Mouse (Mus musculus): ENCODE results near the gene Svip.

Gene Svip

DNA sequence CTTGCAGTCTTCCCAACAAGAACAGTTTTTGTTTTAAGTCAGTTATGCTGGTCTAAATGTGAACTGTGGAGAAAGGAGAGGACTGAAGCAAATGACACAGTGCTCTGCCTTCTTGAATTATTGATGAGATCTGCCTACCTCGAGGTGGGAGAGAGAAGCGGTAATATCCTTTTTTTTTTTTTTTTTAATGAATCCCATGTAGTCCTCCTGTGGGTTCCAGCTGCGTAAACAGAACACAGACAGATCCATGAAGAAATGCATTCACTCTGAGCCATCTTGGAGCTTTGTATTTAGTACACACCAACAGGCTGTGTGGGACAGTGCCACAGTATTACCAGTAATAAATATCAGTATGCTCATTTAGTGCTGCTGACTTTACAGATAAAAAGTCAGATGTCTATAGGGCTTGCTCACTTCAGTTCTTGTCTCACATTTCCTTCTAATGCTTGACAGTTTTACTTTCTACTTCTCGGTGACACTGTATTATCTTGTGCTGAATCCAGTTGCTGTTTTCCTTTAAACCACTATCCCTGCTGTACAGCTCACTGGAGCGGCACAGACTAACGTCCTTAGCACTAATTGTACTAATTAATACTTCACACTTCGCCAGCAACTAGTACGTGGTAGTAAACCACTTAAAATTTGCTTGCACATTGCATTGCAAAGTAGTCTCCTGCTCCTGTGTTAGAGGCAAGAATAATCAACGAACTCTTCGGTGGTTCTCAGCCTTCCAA, 43.4 kb downstream of the Svip start:
- no peak for DNase-seq (ENCODE audit: low spot score)

DNA sequence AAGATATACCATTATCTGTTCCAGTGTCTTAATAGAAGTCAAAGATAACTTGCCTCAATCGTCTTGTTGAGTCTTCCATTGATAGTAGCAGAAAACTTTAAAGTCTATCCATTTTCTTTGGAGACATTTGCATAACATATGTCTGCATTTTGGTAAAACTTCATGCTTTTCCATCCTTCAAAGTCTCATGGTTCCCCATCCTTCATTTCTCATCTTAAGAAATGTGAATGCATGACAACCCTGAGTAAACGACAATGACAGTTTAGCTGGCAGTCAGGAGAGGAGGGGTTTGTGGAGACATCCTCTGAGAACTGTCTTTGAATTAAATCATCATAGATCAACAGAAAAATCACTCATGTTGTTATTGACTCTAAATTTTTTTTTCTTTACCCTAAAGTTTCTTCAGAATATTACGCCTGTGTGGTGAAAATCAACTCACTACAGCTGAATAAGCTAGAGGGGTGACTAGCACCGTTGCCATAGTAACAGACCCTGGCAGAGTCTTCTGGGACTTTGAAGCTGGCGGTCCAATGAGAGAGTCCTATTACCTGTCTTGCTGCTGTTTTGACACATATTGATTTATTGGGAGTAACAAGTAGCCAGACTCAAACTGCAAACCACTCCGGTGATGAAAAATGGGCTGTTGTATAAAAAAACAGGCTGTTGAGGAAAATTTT, 45.0 kb downstream of the Svip start:
- DNase-seq (ENCODE audit: low spot score), result no peak

DNA sequence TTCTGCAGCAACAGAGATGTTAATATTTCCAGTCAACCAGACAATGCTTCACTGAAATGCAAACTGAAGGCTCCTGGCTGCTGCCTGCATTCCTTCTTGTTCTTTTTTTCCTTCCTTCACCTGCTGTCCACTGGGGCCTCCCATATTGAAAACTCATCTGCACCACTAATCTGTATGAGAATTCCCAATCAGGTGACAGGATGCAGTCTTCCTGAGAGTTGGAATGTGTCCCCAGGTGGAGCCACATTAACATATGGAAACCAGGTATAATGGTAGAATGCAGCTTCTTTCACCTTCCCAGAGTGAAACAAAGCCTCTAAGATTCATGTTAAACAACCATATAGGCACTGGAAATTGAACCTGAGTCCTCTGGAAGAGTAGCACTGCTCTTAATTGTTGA, 48.1 kb downstream of the Svip start:
- DNase-seq (ENCODE audit: low spot score), result no peak

DNA sequence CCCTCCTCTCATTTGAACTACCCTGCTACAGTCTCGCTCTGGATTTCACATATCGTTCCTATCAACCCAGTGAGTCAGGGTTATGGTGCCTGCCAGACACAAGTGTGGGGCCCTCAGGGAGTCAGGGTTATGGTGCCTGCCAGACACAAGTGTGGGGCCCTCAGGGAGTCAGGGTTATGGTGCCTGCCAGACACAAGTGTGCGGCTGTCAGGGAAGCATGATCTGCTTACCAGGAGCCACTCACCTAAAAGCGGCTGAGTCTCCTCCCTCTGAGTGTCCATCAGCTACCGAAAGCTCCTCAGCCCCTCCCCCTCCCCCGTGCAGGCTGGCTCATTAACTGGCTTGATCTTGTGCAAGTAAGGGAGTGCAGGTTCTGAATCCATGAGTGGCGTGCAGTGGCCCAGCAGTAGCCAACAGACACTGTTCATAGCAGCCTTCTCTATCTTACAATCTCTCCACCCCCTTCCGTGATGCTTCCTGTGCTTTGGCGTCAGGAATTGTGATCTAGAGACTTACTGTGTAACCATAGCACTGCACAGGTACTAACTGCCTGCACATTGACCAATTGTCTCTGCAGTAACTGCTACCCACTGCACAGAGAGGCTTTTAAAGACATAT, 50.3 kb downstream of the Svip start:
- DNase-seq (ENCODE audit: low spot score), result no peak

Measured in MN1 (cell line).